Mouse (Mus musculus): Measurements from ENCODE around the gene Akirin1. TPM values are rescaled to one million over a fixed set of nuclear protein-coding genes. Genes with fewer than 3 reads are reported as not detected.

Akirin1 gene
- polyA plus RNA-seq, 1 experiment from 2014 or later: 79.8 TPM

Other genes with a start within 250 kb of the Akirin1 start
- gene Macf1, start 66.0 kb downstream of the Akirin1 start, polyA plus RNA-seq (2015; fragmentation: Nextera tagmentation; extraction: Ambion mirVana): 69.2 and 71.9 TPM in 2 replicates
- 457 and 489 TPM in 2 replicates for gene Ndufs5, start 32.1 kb downstream of the Akirin1 start, polyA plus RNA-seq (2015; fragmentation: Nextera tagmentation; extraction: Ambion mirVana)
- gene Rhbdl2, start 37.5 kb upstream of the Akirin1 start, polyA plus RNA-seq (2015; fragmentation: Nextera tagmentation; extraction: Ambion mirVana): 1.6 and 1.9 TPM in 2 replicates
- 0.09 and 0.16 TPM in 2 replicates for gene 4933427I04Rik, start 109.3 kb upstream of the Akirin1 start, polyA plus RNA-seq (2015; fragmentation: Nextera tagmentation; extraction: Ambion mirVana)
- gene Mycbp, start 154.5 kb upstream of the Akirin1 start, polyA plus RNA-seq (2015; fragmentation: Nextera tagmentation; extraction: Ambion mirVana): 34.2 and 44.3 TPM in 2 replicates
- 44.9 and 47.8 TPM in 2 replicates for gene Rragc, start 167.1 kb upstream of the Akirin1 start, polyA plus RNA-seq (2015; fragmentation: Nextera tagmentation; extraction: Ambion mirVana)
- gene 4930535I16Rik, start 167.7 kb upstream of the Akirin1 start, polyA plus RNA-seq (2015; fragmentation: Nextera tagmentation; extraction: Ambion mirVana): not detected in 2 replicates

Data from hindbrain, embryonic 15.5 days (tissue).